23 mouse cellular contexts compared by ENCODE assay signal in genomic region chr4:148238919-148239318, GRCm38 (mm10). TPM values are rescaled to one million over a fixed set of nuclear protein-coding genes. Genes with fewer than 3 reads are reported as not detected.
DNase-seq lines count a peak whose midpoint lies in the region; ATAC-seq and TF ChIP-seq lines count a peak whose summit lies in the region.
"Had no signal": no experiment of that assay in that cellular context is flagged by ENCODE, and none has a peak within 500 bp of the region (broad histone marks: within the 10 kb centered on the region; RNA-seq: fewer than 3 reads in every experiment).

No protein-coding gene starts in this region.

- peaks cover 45% of the 10 kb centered on the region for H3K36me3 ChIP-seq in hindbrain, embryonic 13.5 days
- H3K36me3 ChIP-seq in hindbrain, embryonic 16.5 days (ENCODE audit: control insufficient read depth, insufficient read depth, low read length) = peaks cover 10% of the 10 kb centered on the region
- H3K36me3 ChIP-seq in midbrain, embryonic 13.5 days = peaks cover 37% of the 10 kb centered on the region
- H3K36me3 ChIP-seq in midbrain, postnatal 0 days (ENCODE audit: insufficient read depth, low read length) = peaks cover 24% of the 10 kb centered on the region
- peaks cover 10% of the 10 kb centered on the region for H3K36me3 ChIP-seq in hindbrain, embryonic 15.5 days
- H3K36me3 ChIP-seq: embryonic facial prominence, embryonic 15.5 days; forebrain, embryonic 10.5 days; heart, embryonic 10.5 days had no signal

- H3K4me1 ChIP-seq in cerebellum, adult 2 months (ENCODE audit: control insufficient read depth, insufficient read depth, low read length) = no peaks in the 10 kb centered on the region
- peaks cover 40% of the 10 kb centered on the region for H3K4me1 ChIP-seq in hindbrain, embryonic 13.5 days (replicated peaks)
- H3K4me1 ChIP-seq in hindbrain, embryonic 16.5 days (ENCODE audit: control insufficient read depth, insufficient read depth, low read depth, low read length) = peaks cover 17% of the 10 kb centered on the region
- peaks cover 43% of the 10 kb centered on the region for H3K4me1 ChIP-seq in midbrain, embryonic 13.5 days (replicated peaks)
- peaks cover 6% of the 10 kb centered on the region; the same call in 1 of the 2 replicates for H3K4me1 ChIP-seq in midbrain, postnatal 0 days (ENCODE audit: insufficient read depth, low read length)
- peaks cover 28% of the 10 kb centered on the region for H3K4me1 ChIP-seq in hindbrain, embryonic 15.5 days (replicated peaks)
- H3K4me1 ChIP-seq: embryonic facial prominence, embryonic 15.5 days; heart, embryonic 10.5 days had no signal

- peak; percentile 34 to 56 for DNase-seq in cerebellum, postnatal 14 days
- no peak for DNase-seq in cerebellum, adult 2 months
- no peak for DNase-seq in midbrain, postnatal 0 days (ENCODE audit: low spot score)
- no peak for DNase-seq in kidney, postnatal 36 days
- DNase-seq: adrenal gland, postnatal 10 days; cerebellum, adult 11-12 months; cerebellum, adult 9-11 months; embryo, embryonic 11 days; gastrocnemius, postnatal 10 days; heart, adult 18-20 months; heart, postnatal 10 days; heart, postnatal 4 days had no signal

- no peaks in the 10 kb centered on the region for H3K9me3 ChIP-seq in hindbrain, embryonic 13.5 days
- no peaks in the 10 kb centered on the region for H3K9me3 ChIP-seq in hindbrain, embryonic 16.5 days (ENCODE audit: control insufficient read depth, low read length)
- H3K9me3 ChIP-seq in midbrain, embryonic 13.5 days = no peaks in the 10 kb centered on the region
- H3K9me3 ChIP-seq in midbrain, postnatal 0 days (ENCODE audit: low read length) = no peaks in the 10 kb centered on the region
- H3K9me3 ChIP-seq in hindbrain, embryonic 15.5 days = no peaks in the 10 kb centered on the region
- H3K9me3 ChIP-seq: embryonic facial prominence, embryonic 15.5 days; forebrain, embryonic 10.5 days; heart, embryonic 10.5 days had no signal

- no peak overlapping the region for H3K4me3 ChIP-seq in cerebellum, adult 2 months (replicated peaks; ENCODE audit: insufficient read depth, low read depth, low read length)
- H3K4me3 ChIP-seq in hindbrain, embryonic 13.5 days = no peak overlapping the region
- H3K4me3 ChIP-seq in hindbrain, embryonic 16.5 days (ENCODE audit: low read length) = no peak overlapping the region
- H3K4me3 ChIP-seq in midbrain, embryonic 13.5 days (replicated peaks) = no peak overlapping the region
- no peak overlapping the region for H3K4me3 ChIP-seq in midbrain, postnatal 0 days (ENCODE audit: low read depth, low read length)
- H3K4me3 ChIP-seq in hindbrain, embryonic 15.5 days = no peak overlapping the region
- H3K4me3 ChIP-seq: embryonic facial prominence, embryonic 15.5 days; erythroblast, embryonic 14.5 days; forebrain, embryonic 10.5 days; heart, embryonic 10.5 days had no signal

- WGBS in cerebellum, adult 2 months = 47% methylated on average over 6 of the region's 6 CpGs
- WGBS in hindbrain, embryonic 13.5 days = 57% methylated on average over 6 of the region's 6 CpGs
- WGBS in hindbrain, embryonic 16.5 days = 56% methylated on average over 6 of the region's 6 CpGs
- 55% methylated on average over 6 of the region's 6 CpGs for WGBS in midbrain, embryonic 13.5 days
- 46% methylated on average over 6 of the region's 6 CpGs for WGBS in midbrain, postnatal 0 days
- 52% methylated on average over 6 of the region's 6 CpGs for WGBS in hindbrain, embryonic 15.5 days

- no peak overlapping the region for H3K27ac ChIP-seq in cerebellum, adult 2 months (ENCODE audit: insufficient read depth, low read length)
- peak overlapping the region; percentile 70; the same call in 1 of the 2 replicates for H3K27ac ChIP-seq in hindbrain, embryonic 13.5 days
- no peak overlapping the region for H3K27ac ChIP-seq in hindbrain, embryonic 16.5 days (ENCODE audit: low read depth, low read length)
- peak overlapping the region; percentile 60 for H3K27ac ChIP-seq in midbrain, embryonic 13.5 days
- H3K27ac ChIP-seq in midbrain, postnatal 0 days (ENCODE audit: low read depth, low read length) = no peak overlapping the region
- peak overlapping the region; percentile 46; the same call in 1 of the 2 replicates for H3K27ac ChIP-seq in hindbrain, embryonic 15.5 days (replicated peaks)
- H3K27ac ChIP-seq: embryonic facial prominence, embryonic 15.5 days; forebrain, embryonic 10.5 days; heart, embryonic 10.5 days had no signal

- no peak overlapping the region for H3K4me2 ChIP-seq in hindbrain, embryonic 13.5 days
- H3K4me2 ChIP-seq in hindbrain, embryonic 16.5 days (ENCODE audit: low read length) = no peak overlapping the region
- H3K4me2 ChIP-seq in midbrain, embryonic 13.5 days (replicated peaks) = no peak overlapping the region
- H3K4me2 ChIP-seq in midbrain, postnatal 0 days (ENCODE audit: low read depth, low read length, poor library complexity, severe bottlenecking) = no peak overlapping the region
- H3K4me2 ChIP-seq in hindbrain, embryonic 15.5 days = no peak overlapping the region
- H3K4me2 ChIP-seq: embryonic facial prominence, embryonic 15.5 days had no signal

- H3K27me3 ChIP-seq in cerebellum, adult 2 months (ENCODE audit: control insufficient read depth, insufficient read depth, low read length) = no peaks in the 10 kb centered on the region
- H3K27me3 ChIP-seq in hindbrain, embryonic 13.5 days = 0 out of 2 replicates have a peak, but pooled peaks cover 2% of the 10 kb centered on the region
- H3K27me3 ChIP-seq in hindbrain, embryonic 16.5 days (replicated peaks; ENCODE audit: control insufficient read depth, insufficient read depth, low read length) = no peaks in the 10 kb centered on the region
- no peaks in the 10 kb centered on the region for H3K27me3 ChIP-seq in midbrain, embryonic 13.5 days
- H3K27me3 ChIP-seq in midbrain, postnatal 0 days (ENCODE audit: insufficient read depth, low read length) = no peaks in the 10 kb centered on the region
- no peaks in the 10 kb centered on the region for H3K27me3 ChIP-seq in hindbrain, embryonic 15.5 days
- H3K27me3 ChIP-seq: embryonic facial prominence, embryonic 15.5 days had no signal

- ATAC-seq in hindbrain, embryonic 13.5 days (ENCODE audit: low FRiP score) = no peak
- no peak for ATAC-seq in hindbrain, embryonic 16.5 days
- no peak for ATAC-seq in midbrain, embryonic 13.5 days
- ATAC-seq in midbrain, postnatal 0 days (ENCODE audit: low FRiP score) = no peak; the same call in 1 of the 2 replicates
- no peak for ATAC-seq in hindbrain, embryonic 15.5 days (ENCODE audit: low FRiP score, low read depth)
- ATAC-seq: inflammation-experienced regulatory T-cells, adult 6 months had no signal

- TF ChIP-seq CTCF in cerebellum, adult 2 months (IDR thresholded peaks at IDR 0.05; ENCODE audit: borderline replicate concordance, insufficient read depth, low read depth, low read length) = no peak
- no peak for TF ChIP-seq CTCF in midbrain, postnatal 0 days (IDR thresholded peaks at IDR 0.05)

- no peak for TF ChIP-seq POLR2A in cerebellum, adult 2 months (IDR thresholded peaks at IDR 0.05; ENCODE audit: borderline replicate concordance, insufficient read depth, low read length)

- H3K9ac ChIP-seq in hindbrain, embryonic 13.5 days = 0 out of 2 replicates have a peak overlapping the region, but pooled peaks have one; percentile 10
- H3K9ac ChIP-seq in hindbrain, embryonic 16.5 days (ENCODE audit: low read depth, low read length) = no peak overlapping the region
- H3K9ac ChIP-seq in midbrain, embryonic 13.5 days (replicated peaks) = no peak overlapping the region
- H3K9ac ChIP-seq in midbrain, postnatal 0 days (replicated peaks; ENCODE audit: low read length, poor library complexity, severe bottlenecking) = no peak overlapping the region
- H3K9ac ChIP-seq in hindbrain, embryonic 15.5 days = no peak overlapping the region
- H3K9ac ChIP-seq: embryonic facial prominence, embryonic 15.5 days had no signal

RNA-seq across cellular contexts. Expression of gene Disp3, which starts 48.8 kb away (rescaled TPM):
- 13.6 and 15.3 TPM in 2 replicates for polyA plus RNA-seq in cerebellum, adult 2 months (2012; rRNA removed)
- polyA plus RNA-seq in hindbrain, embryonic 13.5 days (2015; fragmentation: Nextera tagmentation; extraction: Ambion mirVana) = 14.8 and 15.4 TPM in 2 replicates
- polyA plus RNA-seq in hindbrain, embryonic 16.5 days (2015; fragmentation: Nextera tagmentation; extraction: Ambion mirVana) = 11.6 and 13.6 TPM in 2 replicates
- polyA plus RNA-seq in midbrain, embryonic 13.5 days (2015; fragmentation: Nextera tagmentation; extraction: Ambion mirVana) = 11.1 and 12.0 TPM in 2 replicates
- total RNA-seq in midbrain, postnatal 0 days (2014; rRNA removed) = 19.7 and 25.1 TPM in 2 replicates
- polyA plus RNA-seq in midbrain, postnatal 0 days (2015; fragmentation: Nextera tagmentation; extraction: Ambion mirVana) = 6.8 and 7.8 TPM in 2 replicates
- polyA plus RNA-seq in hindbrain, embryonic 15.5 days (2015; fragmentation: Nextera tagmentation; extraction: Ambion mirVana) = 13.3 and 15.3 TPM in 2 replicates
- total RNA-seq: common myeloid progenitor, adult 5-6 weeks; heart, adult 18-20 months; MEL had no signal
- polyA plus RNA-seq: erythroblast, embryonic 14.5 days; inflammation-experienced regulatory T-cells, adult 6 months had no signal

Comparison
In these comparisons a context has a peak if more than half of its experiments do, and no peak if none do; other contexts are left out.
1. DNase-seq: peak in cerebellum, postnatal 14 days (2 of 2); none in cerebellum, adult 2 months (0 of 2), midbrain, postnatal 0 days (single experiment) and kidney, postnatal 36 days (0 of 2).
2. H3K27ac ChIP-seq: peak in hindbrain, embryonic 13.5 days (single experiment), midbrain, embryonic 13.5 days (single experiment) and hindbrain, embryonic 15.5 days (single experiment); none in cerebellum, adult 2 months (single experiment), hindbrain, embryonic 16.5 days (single experiment) and midbrain, postnatal 0 days (single experiment).